Mouse (Mus musculus) Muller cell, postnatal 12 days (primary cell): ENCODE data around the gene Vmn1r93.
"Not testable (repeated sequence)": the region's sequence is repeated elsewhere in the genome, so short reads cannot be mapped to it uniquely, and the experiment has no call there.

ENCODE experiments used
- DNase-seq: peaks from one replicate; pipeline ENCODE4 v3.0.0-alpha.2; 2015; ENCODE audit errors: inconsistent ontology term

Vmn1r93 gene

GRCm38 (mm10) chr7:20138988-20139387, at the start of gene Vmn1r93:
Gene Vmn1r93, minus strand, starts transcription at chr7:20139088.
- not testable (repeated sequence) for DNase-seq

DNA sequence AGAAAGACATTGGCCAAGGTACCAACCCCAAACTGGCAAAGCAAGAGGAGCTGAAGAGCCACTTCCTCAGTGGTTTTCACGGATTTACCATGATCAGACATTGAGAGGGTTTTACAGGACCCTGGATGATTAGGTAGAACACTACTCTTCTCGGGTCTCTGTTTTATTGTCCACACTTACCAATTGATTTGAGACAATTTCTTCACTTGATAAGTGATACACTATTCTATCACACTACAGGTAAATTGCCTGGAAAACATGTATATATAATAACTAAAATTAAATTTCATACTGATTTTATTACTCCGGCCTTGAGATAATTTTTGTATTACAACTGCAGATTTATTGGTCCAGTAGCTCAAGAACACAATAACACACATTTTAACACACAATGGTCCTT, 29.4 kb upstream of the Vmn1r93 start, which contains the start of gene Vmn1r94:
Gene Vmn1r94 (minus strand): TSS at position 101 of the 400 bp plus-strand sequence.
- DNase-seq: not testable (repeated sequence)

DNA sequence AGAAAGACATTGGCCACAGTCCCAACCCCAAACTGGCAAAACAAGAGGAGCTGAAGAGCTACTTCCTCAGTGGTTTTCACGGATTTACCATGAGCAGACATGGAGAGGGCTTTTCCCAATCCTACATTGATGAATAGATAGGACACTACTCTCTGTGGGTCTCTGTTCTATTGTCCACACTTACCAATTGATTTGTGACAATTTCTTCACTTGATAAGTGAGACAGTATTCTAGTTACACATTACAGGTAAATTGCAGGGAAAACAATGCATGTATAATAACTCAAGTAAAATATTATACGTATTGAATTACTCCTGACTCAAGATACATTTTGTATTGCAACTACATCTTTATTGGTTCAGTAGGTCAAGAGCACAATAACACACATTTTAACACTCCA, 16.4 kb downstream of the Vmn1r93 start, which contains the start of gene Gm16442:
Gene Gm16442 (minus strand): TSS at position 101 of the 400 bp plus-strand sequence.
- DNase-seq: not testable (repeated sequence)

GRCm38 (mm10) chr7:20099380-20099779, 39.5 kb downstream of the Vmn1r93 start, which contains the start of gene Vmn1r91:
Gene Vmn1r91, plus strand, starts transcription at chr7:20099680.
- DNase-seq: not testable (repeated sequence)
